Mouse (Mus musculus) heart, embryonic 13.5 days (tissue): ENCODE measurements around the gene Wfdc3. TPM values are rescaled to one million over a fixed set of nuclear protein-coding genes. Genes with fewer than 3 reads are reported as not detected.

Source experiments
- ATAC-seq: fragments of 200-750 bp; cut with Nextera tagmentation; 2 replicates; pipeline ENCODE4 v1.8.0; 2017; ENCODE audit warnings: moderate TSS enrichment; ENCODE audit not compliant: insufficient number of reproducible peaks, low FRiP score, low TSS enrichment; ENCODE audit errors: extremely low read depth
- H3K27ac ChIP-seq: fragments of 300-500 bp; sonication (generic); replicated peaks from 2 replicates; pipeline ENCODE4 v1.5.1; 2015; ENCODE audit warnings: moderate library complexity, mild to moderate bottlenecking, inconsistent platforms
- H3K27me3 ChIP-seq: fragments of 300-500 bp; sonication (generic); replicated peaks from 2 replicates; pipeline ENCODE4 v1.6.1; 2015; ENCODE audit warnings: mild to moderate bottlenecking, inconsistent platforms
- H3K36me3 ChIP-seq: fragments of 300-500 bp; sonication (generic); 2 replicates; pipeline ENCODE4 v1.6.1; 2015; ENCODE audit warnings: mild to moderate bottlenecking, inconsistent platforms
- H3K4me1 ChIP-seq: fragments of 300-500 bp; sonication (generic); 2 replicates; pipeline ENCODE4 v1.6.1; 2015; ENCODE audit warnings: inconsistent platforms
- H3K4me2 ChIP-seq: fragments of 300-500 bp; sonication (generic); 2 replicates; pipeline ENCODE4 v1.6.1; 2015; ENCODE audit warnings: inconsistent platforms, mild to moderate bottlenecking, moderate library complexity
- H3K4me3 ChIP-seq: fragments of 300-500 bp; sonication (generic); 2 replicates; pipeline ENCODE4 v1.5.1; 2015; ENCODE audit warnings: moderate library complexity, mild to moderate bottlenecking, inconsistent platforms
- H3K9ac ChIP-seq: fragments of 300-500 bp; sonication (generic); 2 replicates; pipeline ENCODE4 v1.6.1; 2015; ENCODE audit warnings: inconsistent platforms, mild to moderate bottlenecking, moderate library complexity
- H3K9me3 ChIP-seq: fragments of 300-500 bp; sonication (generic); 2 replicates; pipeline ENCODE4 v1.6.1; 2016; ENCODE audit warnings: inconsistent platforms
- WGBS: fragments of 180-500 bp; shearing (Covaris S2); methylation state at CpG from one replicate; pipeline ENCODE4 v1.1.7; 2015; ENCODE audit warnings: mixed read lengths; 5-methylcytosine and 5-hydroxymethylcytosine counted together
- polyA plus RNA-seq: library from polyadenylated mRNA; unstranded; fragments of >200 nt; fragmentation: Nextera tagmentation; extraction: Ambion mirVana; gene quantifications from 2 replicates; pipeline ENCODE4 v1.2.1, GENCODE M21; 2015

Wfdc3 gene
- polyA plus RNA-seq, 1 experiment from 2014 or later, result 0.28 TPM

- no peaks in the 10 kb centered on the region for H3K27me3 ChIP-seq
Measured at GRCm38 (mm10) chr2:164700959-164701358, 44.8 kb downstream of the Wfdc3 start.

GRCm38 (mm10) chr2:164698201-164698600, 47.5 kb downstream of the Wfdc3 start, which contains the start of gene Spint4:
Gene Spint4, plus strand, starts transcription at chr2:164698501.
- Histone ChIP-seq H3K4me3 (no peak within 1 kb of the TSS), H3K4me2 (no peak within 1 kb of the TSS), H3K36me3 (no peaks in the 10 kb centered on the region), H3K27ac (no peak within 1 kb of the TSS), H3K27me3 (peaks cover 10% of the 10 kb centered on the region), H3K9me3 (no peaks in the 10 kb centered on the region), H3K4me1 (no peaks in the 10 kb centered on the region), H3K9ac (no peak within 1 kb of the TSS)
- WGBS, result 73% methylated on average over 4 of the region's 4 CpGs
- no peak for ATAC-seq

More at GRCm38 (mm10) chr2:164700959-164701358, 44.8 kb downstream of the Wfdc3 start:
- H3K9me3 ChIP-seq, result peaks cover 3% of the 10 kb centered on the region; the same call in 1 of the 2 replicates
- WGBS, result 65% methylated on average over 5 of the region's 5 CpGs
- no peaks in the 10 kb centered on the region for H3K4me1 ChIP-seq
- no peak overlapping the region for H3K9ac ChIP-seq
- no peak for ATAC-seq
- H3K27ac ChIP-seq, result no peak overlapping the region
- no peak overlapping the region for H3K4me3 ChIP-seq
- H3K36me3 ChIP-seq, result no peaks in the 10 kb centered on the region
- H3K4me2 ChIP-seq, result no peak overlapping the region

GRCm38 (mm10) chr2:164684807-164685206, 60.9 kb downstream of the Wfdc3 start, which contains the start of gene Wfdc13:
Gene Wfdc13, plus strand, starts transcription at chr2:164685107.
- Histone ChIP-seq H3K4me3 (no peak within 1 kb of the TSS), H3K9ac (no peak within 1 kb of the TSS), H3K36me3 (no peaks in the 10 kb centered on the region), H3K27me3 (peaks cover 9% of the 10 kb centered on the region; the same call in 1 of the 2 replicates), H3K4me1 (no peaks in the 10 kb centered on the region), H3K9me3 (no peaks in the 10 kb centered on the region), H3K27ac (no peak within 1 kb of the TSS), H3K4me2 (no peak within 1 kb of the TSS)
- ATAC-seq, result no peak
- 57% methylated on average over 3 of the region's 3 CpGs for WGBS

Other genes starting within 250 kb of the Wfdc3 start
- 53.0 and 54.5 TPM in 2 replicates for gene Pigt, start 248.4 kb downstream of the Wfdc3 start, polyA plus RNA-seq
- 11.1 and 12.7 TPM in 2 replicates for gene Wfdc2, start 183.5 kb downstream of the Wfdc3 start, polyA plus RNA-seq
- gene Spint3, start 172.5 kb downstream of the Wfdc3 start, polyA plus RNA-seq, result not detected in 2 replicates
- 0.44 TPM in 1 of 2 replicates, not detected in the other for gene Wfdc6a, start 160.5 kb downstream of the Wfdc3 start, polyA plus RNA-seq
- gene Eppin, start 152.3 kb downstream of the Wfdc3 start, polyA plus RNA-seq, result not detected in 2 replicates
- gene Wfdc6b, start 132.4 kb downstream of the Wfdc3 start, polyA plus RNA-seq, result not detected in 2 replicates
- not detected in 2 replicates for gene Wfdc8, start 132.3 kb downstream of the Wfdc3 start, polyA plus RNA-seq
- gene Wfdc16, start 107.1 kb downstream of the Wfdc3 start, polyA plus RNA-seq, result not detected in 2 replicates
- not detected in 2 replicates for gene Wfdc10, start 89.9 kb downstream of the Wfdc3 start, polyA plus RNA-seq
- gene Wfdc9, start 89.3 kb downstream of the Wfdc3 start, polyA plus RNA-seq, result not detected in 2 replicates
- gene Wfdc11, start 71.8 kb downstream of the Wfdc3 start, polyA plus RNA-seq, result not detected in 2 replicates
- not detected in 2 replicates for gene Wfdc13, start 60.8 kb downstream of the Wfdc3 start, polyA plus RNA-seq
- not detected in 2 replicates for gene Spint4, start 47.4 kb downstream of the Wfdc3 start, polyA plus RNA-seq
- gene Spint5, start 30.6 kb downstream of the Wfdc3 start, polyA plus RNA-seq, result not detected in 2 replicates
- 55.0 and 56.9 TPM in 2 replicates for gene Dnttip1, start 52 bp upstream of the Wfdc3 start, polyA plus RNA-seq
- gene Ube2c, start 24.0 kb upstream of the Wfdc3 start, polyA plus RNA-seq, result 434 and 464 TPM in 2 replicates
- gene Tnnc2, start 34.0 kb upstream of the Wfdc3 start, polyA plus RNA-seq, result 1.0 and 3.8 TPM in 2 replicates
- 26.7 and 31.8 TPM in 2 replicates for gene Snx21, start 39.9 kb upstream of the Wfdc3 start, polyA plus RNA-seq
- gene Acot8, start 59.0 kb upstream of the Wfdc3 start, polyA plus RNA-seq, result 12.0 and 18.0 TPM in 2 replicates
- gene Zswim3, start 59.2 kb upstream of the Wfdc3 start, polyA plus RNA-seq, result 5.0 and 5.4 TPM in 2 replicates
- gene Zswim1, start 76.8 kb upstream of the Wfdc3 start, polyA plus RNA-seq, result 8.7 and 9.0 TPM in 2 replicates
- not detected in 2 replicates for gene Spata25, start 82.6 kb upstream of the Wfdc3 start, polyA plus RNA-seq
- 171 and 180 TPM in 2 replicates for gene Ctsa, start 86.9 kb upstream of the Wfdc3 start, polyA plus RNA-seq
- gene Neurl2, start 87.5 kb upstream of the Wfdc3 start, polyA plus RNA-seq, result 44.5 and 46.7 TPM in 2 replicates
- 11.8 and 14.9 TPM in 2 replicates for gene Pltp, start 111.8 kb upstream of the Wfdc3 start, polyA plus RNA-seq
- gene Pcif1, start 133.4 kb upstream of the Wfdc3 start, polyA plus RNA-seq, result 56.0 and 63.1 TPM in 2 replicates
- gene Zfp335, start 165.8 kb upstream of the Wfdc3 start, polyA plus RNA-seq, result 8.8 and 9.2 TPM in 2 replicates
- 0.33 and 0.36 TPM in 2 replicates for gene Mmp9, start 194.8 kb upstream of the Wfdc3 start, polyA plus RNA-seq
- gene Slc12a5, start 214.9 kb upstream of the Wfdc3 start, polyA plus RNA-seq, result 0.42 and 0.56 TPM in 2 replicates